Comparison of ENCODE assay signal across 11 mouse cellular contexts in the genomic region with DNA sequence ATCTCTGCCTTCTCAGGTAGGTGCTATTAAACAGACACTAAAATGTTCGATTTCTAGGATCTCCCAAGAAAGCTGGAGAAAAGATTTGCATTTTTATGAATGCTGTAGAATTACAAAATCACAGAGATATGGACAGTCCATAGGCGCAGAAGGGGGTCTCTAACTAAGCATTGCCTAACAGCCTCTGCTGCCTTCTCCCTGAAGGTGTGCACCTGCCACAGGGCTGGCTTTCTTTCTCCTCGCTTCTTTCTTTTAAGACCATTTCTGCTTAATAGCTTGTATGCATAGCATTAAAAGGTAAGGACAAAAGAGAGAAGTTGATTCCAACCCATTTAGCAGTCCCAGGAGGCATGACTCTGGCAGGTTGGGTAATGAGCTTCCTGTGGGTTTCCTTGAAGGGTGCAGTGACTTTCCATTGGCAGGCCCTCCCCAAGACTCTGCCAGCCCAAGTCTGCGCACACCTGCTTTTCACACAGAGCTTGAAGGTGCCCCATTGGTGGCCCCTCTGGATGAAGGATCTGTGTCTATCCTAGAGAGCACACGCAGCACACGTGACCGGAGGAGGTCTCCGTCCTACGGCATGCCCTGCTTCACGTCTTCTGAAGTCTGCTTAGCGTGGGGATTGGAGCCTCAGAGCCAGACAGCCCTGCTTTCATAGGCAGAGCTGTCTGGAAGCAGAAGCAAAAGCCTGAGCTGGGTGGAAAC.
DNase-seq lines count a peak whose midpoint lies in the region; ATAC-seq and TF ChIP-seq lines count a peak whose summit lies in the region.
"Had no signal": no experiment of that assay in that cellular context is flagged by ENCODE, and none has a peak within 500 bp of the region (broad histone marks: within the 10 kb centered on the region; RNA-seq: fewer than 3 reads in every experiment).

No protein-coding gene starts in this region.

- peak overlapping the region; percentile 10; the same call in 1 of the 2 replicates for H3K4me2 ChIP-seq in heart, embryonic 15.5 days
- no peak overlapping the region for H3K4me2 ChIP-seq in midbrain, embryonic 15.5 days
- H3K4me2 ChIP-seq in heart, embryonic 12.5 days: no peak overlapping the region
- H3K4me2 ChIP-seq: embryonic facial prominence, embryonic 13.5 days had no signal

- H3K4me1 ChIP-seq in heart, embryonic 15.5 days (replicated peaks): peaks cover 6% of the 10 kb centered on the region
- peaks cover 16% of the 10 kb centered on the region for H3K4me1 ChIP-seq in midbrain, embryonic 15.5 days
- H3K4me1 ChIP-seq in heart, embryonic 12.5 days (replicated peaks): peaks cover 8% of the 10 kb centered on the region; the same call in 1 of the 2 replicates

- no peak for TF ChIP-seq POLR2A in brain, embryonic 14.5 days (IDR thresholded peaks at IDR 0.05; ENCODE audit: borderline replicate concordance, extremely low read depth, insufficient read depth, insufficient read length, poor library complexity, severe bottlenecking)

- H3K4me3 ChIP-seq in heart, embryonic 15.5 days: no peak overlapping the region
- no peak overlapping the region for H3K4me3 ChIP-seq in midbrain, embryonic 15.5 days
- H3K4me3 ChIP-seq in heart, embryonic 12.5 days: no peak overlapping the region
- H3K4me3 ChIP-seq: embryonic facial prominence, embryonic 13.5 days had no signal

- TF ChIP-seq CTCF in brain, embryonic 14.5 days (IDR thresholded peaks at IDR 0.05; ENCODE audit: borderline replicate concordance, extremely low read depth, insufficient read depth, insufficient read length): no peak

- no peak overlapping the region for H3K27ac ChIP-seq in heart, embryonic 15.5 days
- H3K27ac ChIP-seq in midbrain, embryonic 15.5 days: peak overlapping the region; percentile 26
- H3K27ac ChIP-seq in heart, embryonic 12.5 days (ENCODE audit: poor library complexity, severe bottlenecking): no peak overlapping the region
- H3K27ac ChIP-seq: embryonic facial prominence, embryonic 13.5 days had no signal

- ATAC-seq in heart, embryonic 15.5 days (replicated peaks; ENCODE audit: insufficient number of reproducible peaks, insufficient read depth, low FRiP score, low read depth): no peak
- peak; percentile 69 for ATAC-seq in midbrain, embryonic 15.5 days (replicated peaks)
- ATAC-seq in erythroid progenitor cell, adult 5-6 weeks (replicated peaks; ENCODE audit: low FRiP score, poor library complexity, severe bottlenecking): no peak
- no peak for ATAC-seq in heart, embryonic 12.5 days (ENCODE audit: insufficient number of reproducible peaks, low FRiP score)

- DNase-seq in heart, postnatal 25 days (ENCODE audit: low spot score): no peak
- peak; percentile 37 to 51 for DNase-seq in B cell, adult 2 months
- peak; percentile 47 for DNase-seq in brain, embryonic 14.5 days (ENCODE audit: low read depth)
- no peak for DNase-seq in Muller cell, postnatal 12 days (ENCODE audit: inconsistent ontology term)
- DNase-seq: kidney, adult 8-10 months; lung, postnatal 4 days had no signal

- intact Hi-C loops in heart, postnatal 25 days (cut with DNase I): no loop called here

- no peaks in the 10 kb centered on the region for H3K36me3 ChIP-seq in heart, embryonic 15.5 days
- H3K36me3 ChIP-seq in midbrain, embryonic 15.5 days (replicated peaks): no peaks in the 10 kb centered on the region
- no peaks in the 10 kb centered on the region for H3K36me3 ChIP-seq in heart, embryonic 12.5 days
- H3K36me3 ChIP-seq: embryonic facial prominence, embryonic 13.5 days had no signal

- 79% methylated on average over 11 of the region's 11 CpGs for WGBS in heart, embryonic 15.5 days
- 78% methylated on average over 11 of the region's 11 CpGs for WGBS in midbrain, embryonic 15.5 days
- 83% methylated on average over 11 of the region's 11 CpGs for WGBS in heart, embryonic 12.5 days

- no peaks in the 10 kb centered on the region for H3K9me3 ChIP-seq in heart, embryonic 15.5 days (replicated peaks)
- H3K9me3 ChIP-seq in midbrain, embryonic 15.5 days: no peaks in the 10 kb centered on the region
- H3K9me3 ChIP-seq in heart, embryonic 12.5 days (replicated peaks): no peaks in the 10 kb centered on the region
- H3K9me3 ChIP-seq: embryonic facial prominence, embryonic 13.5 days had no signal

- no peaks in the 10 kb centered on the region for H3K27me3 ChIP-seq in heart, embryonic 15.5 days
- no peaks in the 10 kb centered on the region for H3K27me3 ChIP-seq in midbrain, embryonic 15.5 days (replicated peaks)
- peaks cover 10% of the 10 kb centered on the region; the same call in 1 of the 2 replicates for H3K27me3 ChIP-seq in heart, embryonic 12.5 days (replicated peaks)
- H3K27me3 ChIP-seq: embryonic facial prominence, embryonic 13.5 days had no signal

- H3K9ac ChIP-seq in heart, embryonic 15.5 days: no peak overlapping the region
- no peak overlapping the region for H3K9ac ChIP-seq in midbrain, embryonic 15.5 days
- H3K9ac ChIP-seq in heart, embryonic 12.5 days: no peak overlapping the region
- H3K9ac ChIP-seq: embryonic facial prominence, embryonic 13.5 days had no signal

Comparison
In these comparisons a context has a peak if more than half of its experiments do, and no peak if none do; other contexts are left out.
1. DNase-seq: peak in B cell, adult 2 months (2 of 2) and brain, embryonic 14.5 days (single experiment); none in heart, postnatal 25 days (single experiment) and Muller cell, postnatal 12 days (single experiment).